Mouse (Mus musculus) induced T-regulatory cell, adult 2 months (primary cell): ENCODE results near the gene Gbf1.
A peak's percentile ranks its signal among the peaks of the same experiment; 100 is the strongest.

ENCODE experiments used
- DNase-seq: peaks from one replicate; pipeline ENCODE4 v3.0.0-alpha.2; 2012; ENCODE audit warnings: low read depth

The Gbf1 gene

DNA sequence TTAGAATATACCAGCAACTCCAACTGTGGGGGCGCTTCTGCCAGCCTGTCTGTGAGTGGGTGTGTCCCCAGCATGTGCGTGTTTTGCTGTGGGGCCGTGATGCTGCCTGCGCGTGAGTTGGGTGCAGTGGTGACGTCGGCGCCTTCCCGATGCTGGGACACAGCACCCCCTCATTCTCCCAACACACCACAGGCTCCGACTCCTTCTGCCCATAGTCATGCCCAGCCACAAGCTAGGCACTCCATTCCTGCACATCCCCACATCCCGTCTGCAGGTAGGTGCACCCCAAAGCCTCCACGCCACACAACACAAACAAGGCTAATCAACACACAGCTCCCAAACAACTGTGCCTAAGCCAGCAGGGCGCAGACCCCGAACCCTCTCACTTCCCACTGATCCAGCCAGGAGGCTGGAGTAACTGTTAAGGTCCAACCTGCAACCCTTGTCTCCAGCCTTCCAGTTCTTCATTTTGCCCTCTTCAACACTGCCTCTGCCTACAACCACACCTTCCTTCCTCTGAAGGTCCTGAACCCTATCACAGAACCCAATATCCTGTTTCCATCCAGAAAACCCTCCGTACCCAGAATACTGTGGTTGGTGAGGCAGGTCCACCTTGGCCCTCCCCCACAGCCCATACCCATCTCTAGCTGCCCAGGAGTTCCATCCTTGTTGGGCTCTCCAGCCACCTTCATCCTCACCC, 164.7 kb downstream of the Gbf1 start:
- DNase-seq = peak; percentile 53

DNA sequence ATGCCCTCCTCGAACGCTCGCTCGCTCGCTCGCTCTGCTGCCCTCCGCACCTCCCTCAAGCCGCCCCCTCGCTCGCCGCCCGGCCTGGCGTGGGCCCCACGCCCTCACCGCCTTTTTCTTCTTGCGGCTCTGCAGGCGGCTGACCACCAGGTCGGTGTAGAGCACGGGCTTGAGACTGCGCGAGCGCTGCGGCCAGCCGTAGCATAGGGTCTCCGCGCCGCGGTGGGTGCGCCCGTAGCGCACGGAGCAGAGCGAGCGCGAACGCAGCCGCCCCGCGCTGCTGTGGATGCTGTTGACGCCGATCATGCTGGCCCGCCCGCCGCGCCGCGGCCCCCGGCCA, 165.2 kb downstream of the Gbf1 start:
- no peak for DNase-seq

DNA sequence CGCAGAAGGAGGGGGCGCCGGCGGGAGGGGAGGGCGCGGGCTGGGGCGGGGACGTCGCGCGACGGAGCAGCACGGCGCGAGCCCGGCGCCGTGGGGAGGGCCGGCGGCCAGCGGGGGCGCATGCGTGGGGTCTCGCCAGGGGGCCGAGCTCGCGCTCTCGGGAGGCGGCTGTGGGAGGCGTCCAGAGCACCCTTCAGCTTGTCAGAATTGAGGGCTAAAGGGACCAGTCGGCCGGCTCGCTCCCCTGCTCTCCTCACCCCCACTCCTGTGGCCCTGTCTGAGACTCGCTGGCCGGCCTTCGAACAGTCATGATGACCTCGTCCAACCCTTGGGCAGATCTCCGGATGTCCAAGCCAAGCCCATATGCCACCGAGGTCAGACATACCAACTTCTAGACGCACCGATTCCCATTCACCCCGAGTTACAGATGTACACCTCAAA, 165.7 kb downstream of the Gbf1 start:
- no peak for DNase-seq

DNA sequence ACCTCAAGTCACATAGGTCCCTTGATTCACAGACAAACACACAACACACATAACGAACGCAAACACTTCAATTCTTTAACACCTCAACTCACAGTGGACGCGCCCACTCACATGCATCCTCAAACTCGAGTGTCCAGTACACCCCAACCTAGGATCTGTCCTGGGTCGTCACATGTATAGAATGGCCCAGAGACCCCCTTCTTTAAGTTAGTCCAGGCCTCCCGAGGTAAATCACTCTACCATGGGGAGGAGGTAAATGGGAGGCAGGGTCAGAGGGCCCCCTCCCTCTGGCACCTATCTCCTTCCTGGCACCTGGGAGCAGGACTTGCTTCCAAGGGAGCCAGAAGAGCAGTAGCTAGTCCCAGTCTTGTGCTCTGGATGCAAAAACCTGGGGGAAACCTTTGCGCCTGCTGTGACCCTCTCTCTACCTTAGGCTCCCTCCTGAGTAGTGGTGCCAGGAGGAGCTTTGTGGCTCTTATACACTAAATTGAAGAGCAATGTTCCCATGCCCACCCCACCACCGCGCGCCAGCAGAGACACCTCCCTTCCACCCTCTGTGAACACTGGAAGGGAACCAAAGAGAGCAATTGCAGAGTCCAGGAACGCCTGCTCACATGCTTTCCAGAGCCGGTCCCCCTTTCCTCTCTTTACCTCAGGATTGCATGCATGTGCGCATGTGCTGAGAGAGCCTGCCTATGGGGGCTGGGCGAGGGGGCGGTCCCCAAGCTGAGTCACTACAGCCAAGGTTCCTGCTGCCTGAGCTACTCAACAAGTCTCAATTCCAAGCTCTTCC, 166.5 kb downstream of the Gbf1 start:
- DNase-seq = peak; percentile 43

DNA sequence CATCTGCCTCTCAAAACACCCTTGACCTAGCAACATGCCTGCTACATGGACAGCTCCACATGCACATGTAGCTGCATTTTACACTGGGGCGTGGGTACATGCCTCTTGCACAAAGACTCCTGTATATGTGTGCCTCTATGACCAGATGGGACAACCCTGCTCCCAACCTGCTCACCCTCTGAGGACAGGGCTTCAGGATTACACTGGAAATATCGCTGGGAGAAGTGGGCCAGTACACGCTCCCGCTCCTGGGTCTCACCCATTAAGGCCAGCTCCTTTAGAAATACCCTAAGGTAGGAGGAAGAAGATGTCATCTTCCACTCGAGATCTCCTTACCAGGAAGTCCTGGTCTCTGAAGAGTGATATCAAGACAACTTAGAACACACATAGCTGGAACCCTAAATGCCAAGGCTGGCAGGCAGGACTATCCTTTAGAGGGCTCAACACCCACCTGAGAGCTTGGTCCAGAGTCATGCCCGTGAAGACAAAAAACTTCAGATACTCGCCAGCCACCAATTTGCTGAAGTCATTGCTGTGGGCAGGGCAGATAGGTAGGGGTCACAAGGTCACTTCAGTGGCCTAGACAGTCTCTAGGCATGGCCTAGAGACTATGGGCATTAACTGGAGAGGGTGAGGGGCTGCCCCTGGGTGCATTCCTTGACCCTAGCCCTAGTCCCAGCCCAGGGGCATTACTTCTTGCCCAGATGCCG, 167.9 kb downstream of the Gbf1 start:
- DNase-seq = no peak

DNA sequence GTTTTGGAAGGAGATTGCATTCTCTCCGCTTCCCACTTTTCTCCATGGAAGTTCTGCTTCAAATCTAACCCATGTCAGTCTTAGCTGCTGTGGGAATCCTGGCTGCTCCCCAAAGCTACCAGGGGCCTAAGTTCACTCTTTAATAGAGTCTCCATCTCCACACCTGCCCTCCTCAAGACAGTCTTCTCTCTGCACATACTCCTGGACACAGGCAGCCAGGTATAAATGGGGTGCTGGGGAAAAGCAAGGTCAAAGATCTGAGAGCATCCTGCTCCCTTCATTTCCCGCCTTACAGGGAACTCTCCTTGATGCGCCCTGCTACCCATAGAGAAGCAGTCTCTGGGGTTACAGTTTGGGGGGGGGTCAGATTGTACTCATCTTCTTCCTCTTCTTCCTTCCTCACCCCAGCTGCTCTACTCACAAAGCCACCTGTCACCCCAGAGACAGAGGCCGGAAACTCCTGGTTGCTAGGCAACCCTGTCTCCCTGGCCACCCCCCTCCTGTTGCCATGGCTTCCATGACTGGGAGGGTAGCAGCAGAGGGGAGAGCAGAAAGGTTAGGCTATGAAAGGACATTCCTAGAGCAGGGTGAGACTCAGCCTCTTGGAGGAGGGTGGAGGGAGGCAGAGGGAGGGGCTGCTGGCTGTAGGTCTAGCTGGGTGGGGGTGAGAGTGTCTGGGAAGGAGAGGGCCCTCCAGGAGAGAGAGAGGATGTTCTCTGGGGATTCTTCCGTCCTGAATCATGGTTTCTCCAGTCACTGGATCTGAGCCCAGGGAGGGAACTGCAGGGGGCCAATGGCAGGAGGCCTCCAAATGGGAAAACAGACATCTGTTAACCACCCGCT, 169.0 kb downstream of the Gbf1 start:
- peak; percentile 74 for DNase-seq

DNA sequence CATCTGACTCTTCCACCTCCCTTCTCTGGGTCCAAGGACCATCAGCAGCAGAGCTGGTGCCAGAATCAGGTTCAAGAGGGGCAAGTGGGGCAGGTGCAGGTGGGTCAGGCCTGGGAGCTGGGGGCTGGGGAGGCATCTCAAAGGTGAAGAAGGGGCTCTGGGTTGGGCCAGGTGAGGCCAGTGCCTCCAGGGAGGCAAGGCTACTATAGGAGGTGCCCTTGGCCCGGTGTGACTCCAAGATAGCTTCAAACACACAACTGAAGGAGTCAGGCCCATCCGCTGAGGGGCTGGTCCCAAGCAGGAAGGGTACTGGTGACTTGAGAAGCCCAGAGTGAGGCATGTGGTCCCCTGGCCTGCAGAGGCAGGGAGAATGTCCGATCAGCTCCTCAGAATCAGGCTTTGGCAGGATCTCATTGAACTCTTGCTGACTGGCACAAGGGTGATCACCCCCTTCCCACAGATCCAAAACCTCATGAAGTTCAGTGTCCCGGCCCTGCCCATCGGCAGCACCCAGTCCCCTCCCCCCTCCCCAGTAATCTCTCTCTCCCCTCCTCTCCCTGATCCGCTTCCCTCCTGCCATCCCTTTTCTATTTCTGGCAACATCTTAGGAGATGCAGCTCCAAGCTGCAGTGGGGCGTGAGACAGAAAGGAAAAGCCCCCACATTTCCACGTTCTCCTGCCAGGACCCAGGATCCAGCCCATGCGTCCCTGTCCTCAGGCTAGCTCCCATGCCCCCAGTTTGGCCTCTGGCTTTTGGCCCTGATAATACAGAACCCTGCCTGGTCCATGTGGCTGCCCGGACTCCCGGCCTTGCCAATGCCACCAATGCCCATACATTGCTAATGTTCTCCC, 170.1 kb downstream of the Gbf1 start:
- no peak for DNase-seq

DNA sequence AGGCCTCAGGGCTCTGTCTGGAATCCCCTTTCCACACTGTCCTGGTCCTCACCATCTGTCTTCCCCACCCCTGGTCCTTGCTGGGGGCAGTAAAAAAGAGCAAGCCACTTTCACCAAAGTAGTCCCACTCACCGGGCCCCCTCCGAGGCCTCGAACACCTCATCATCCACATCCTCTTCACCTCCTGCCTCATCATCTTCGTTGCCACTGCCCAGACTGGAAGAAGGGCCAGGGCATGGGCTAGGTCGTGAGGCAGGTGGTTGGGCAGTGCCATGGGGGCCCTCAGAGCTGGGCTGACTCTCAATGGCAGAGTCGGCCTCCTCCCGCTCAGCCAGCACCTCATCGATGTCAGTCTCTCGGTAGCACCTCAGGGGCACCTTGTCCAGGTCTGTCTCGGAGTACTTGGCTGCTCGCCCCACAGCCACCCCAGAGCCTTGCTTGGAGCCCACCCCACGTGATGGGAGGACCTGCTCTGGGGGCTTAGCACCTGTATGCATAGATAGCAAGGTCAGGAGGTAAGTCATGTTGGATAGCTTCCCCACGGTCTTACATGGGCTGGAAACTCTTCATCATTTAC, 170.8 kb downstream of the Gbf1 start:
- DNase-seq = no peak

DNA sequence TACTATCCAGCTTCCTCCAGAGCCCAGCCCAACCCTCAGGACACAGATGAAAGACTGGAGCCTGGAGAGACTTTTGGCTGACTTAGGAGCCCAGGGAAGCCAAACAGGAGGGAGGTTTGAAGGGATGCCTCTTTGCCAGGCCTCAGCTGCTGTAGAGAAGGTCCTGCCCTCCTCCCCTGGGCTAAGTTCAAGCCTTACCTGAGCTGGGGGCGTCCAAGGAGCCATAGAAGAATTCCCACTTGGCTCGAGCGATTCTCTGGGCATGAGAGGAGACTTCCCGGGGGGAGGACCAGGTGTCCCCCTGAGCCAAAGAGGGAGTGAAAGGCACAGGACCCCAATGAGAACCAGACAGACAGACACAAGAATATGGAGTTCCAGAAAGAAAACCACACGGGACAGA, 171.4 kb downstream of the Gbf1 start:
- no peak for DNase-seq

DNA sequence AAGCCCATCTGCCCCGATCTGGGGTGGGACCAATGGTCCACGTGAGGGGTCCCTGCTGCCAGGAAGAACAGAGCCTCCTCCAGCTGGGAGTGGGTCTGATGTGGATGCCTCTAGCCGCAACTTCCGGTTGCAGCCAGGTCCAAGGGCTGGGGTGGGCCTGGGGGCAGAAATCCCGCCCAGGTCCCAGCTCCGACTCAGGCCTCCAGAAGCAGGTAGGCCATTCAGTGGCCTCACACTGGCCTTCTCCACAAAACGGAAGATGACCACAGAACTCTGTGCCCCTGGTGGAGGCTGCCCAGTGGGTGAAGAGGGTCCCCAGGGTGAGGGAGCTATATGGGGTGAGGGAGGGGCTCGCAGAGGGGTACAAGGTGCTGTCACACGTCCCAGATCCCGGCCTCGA, 172.1 kb downstream of the Gbf1 start:
- no peak for DNase-seq

DNA sequence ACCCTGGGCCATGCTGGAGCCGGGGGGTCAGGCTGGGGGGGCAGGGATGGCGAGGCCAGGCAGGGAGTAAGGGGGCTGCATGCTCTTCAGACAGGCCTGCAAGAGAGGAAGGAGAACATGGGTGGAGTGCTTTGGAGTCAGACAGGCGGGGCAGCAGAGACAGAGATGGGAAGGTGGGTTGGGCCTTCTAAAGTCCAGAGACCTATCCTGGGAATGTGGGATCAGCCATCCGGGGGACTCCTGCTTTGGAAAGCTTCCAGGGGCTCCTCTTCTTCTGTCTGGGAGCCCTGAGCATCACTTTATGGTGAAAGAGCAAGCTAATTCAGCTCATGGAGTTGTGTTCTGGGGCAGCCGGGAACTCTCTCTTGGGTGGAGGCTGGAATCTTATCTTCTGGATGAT, 172.6 kb downstream of the Gbf1 start:
- no peak for DNase-seq

DNA sequence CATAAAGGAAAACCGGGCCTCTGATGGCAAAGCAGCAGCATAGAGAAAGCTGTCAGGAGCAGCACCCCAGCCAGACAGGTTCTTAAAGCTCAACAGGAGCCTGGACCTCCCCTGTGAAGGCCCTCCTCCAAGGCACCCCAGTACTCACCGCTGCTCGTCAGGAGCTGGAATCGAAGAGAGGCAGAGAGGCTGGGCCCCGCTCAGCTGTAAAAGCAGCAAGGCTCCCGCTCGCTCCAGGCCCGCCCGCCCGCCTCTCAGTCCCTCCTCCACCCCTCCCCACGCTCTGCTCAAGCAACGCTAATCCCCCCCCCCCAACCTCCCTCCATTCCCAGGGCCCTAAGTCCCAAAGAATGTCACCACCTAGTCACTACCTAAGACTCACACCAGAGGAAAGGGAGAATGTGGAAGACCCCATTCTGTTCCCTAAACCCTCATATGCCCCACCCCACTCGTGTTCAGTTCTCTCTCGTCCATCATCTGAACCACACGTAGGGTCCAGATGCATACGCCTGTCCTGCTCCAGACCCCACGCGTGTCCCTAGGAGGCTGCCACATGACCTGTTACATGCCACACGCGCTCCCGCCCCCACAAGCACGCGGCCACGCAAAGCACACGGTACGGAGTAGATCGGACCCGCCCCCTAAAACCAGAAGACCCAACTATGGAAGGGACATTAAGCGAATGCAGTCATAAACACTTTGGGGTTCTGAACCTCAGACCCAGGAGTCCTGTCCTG, 173.9 kb downstream of the Gbf1 start:
- no peak for DNase-seq

DNA sequence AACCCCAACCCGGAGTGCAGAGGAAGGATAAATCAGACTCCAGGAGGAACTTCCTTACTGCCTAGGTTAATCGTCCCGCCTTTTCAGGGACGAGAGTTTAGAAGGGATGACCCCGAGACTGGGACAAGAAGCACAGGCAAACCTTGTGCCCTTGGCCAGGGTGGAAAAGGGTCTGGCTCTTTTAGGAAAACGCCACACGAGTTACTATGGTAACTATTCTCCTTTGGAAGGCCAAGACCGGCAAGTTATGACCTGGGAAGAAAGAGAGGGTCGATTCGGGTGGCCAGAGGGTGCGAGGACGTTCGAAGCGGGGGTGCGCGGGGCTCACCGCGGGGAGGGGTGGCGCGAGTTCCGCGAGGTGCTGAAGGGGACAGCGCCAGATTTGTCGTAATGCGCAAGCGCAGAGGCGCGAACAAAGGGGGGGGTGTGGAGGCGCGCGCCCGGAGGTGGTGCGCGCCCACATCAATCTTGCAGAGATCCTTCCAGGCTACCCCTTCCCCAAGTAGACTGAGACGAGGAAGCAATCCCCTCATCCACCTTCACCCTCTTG, 174.5 kb downstream of the Gbf1 start, which contains the start of gene Psd:
Gene Psd, minus strand, starts transcription at position 401 of the 550 bp plus-strand sequence.
- DNase-seq = peak; percentile 80

DNA sequence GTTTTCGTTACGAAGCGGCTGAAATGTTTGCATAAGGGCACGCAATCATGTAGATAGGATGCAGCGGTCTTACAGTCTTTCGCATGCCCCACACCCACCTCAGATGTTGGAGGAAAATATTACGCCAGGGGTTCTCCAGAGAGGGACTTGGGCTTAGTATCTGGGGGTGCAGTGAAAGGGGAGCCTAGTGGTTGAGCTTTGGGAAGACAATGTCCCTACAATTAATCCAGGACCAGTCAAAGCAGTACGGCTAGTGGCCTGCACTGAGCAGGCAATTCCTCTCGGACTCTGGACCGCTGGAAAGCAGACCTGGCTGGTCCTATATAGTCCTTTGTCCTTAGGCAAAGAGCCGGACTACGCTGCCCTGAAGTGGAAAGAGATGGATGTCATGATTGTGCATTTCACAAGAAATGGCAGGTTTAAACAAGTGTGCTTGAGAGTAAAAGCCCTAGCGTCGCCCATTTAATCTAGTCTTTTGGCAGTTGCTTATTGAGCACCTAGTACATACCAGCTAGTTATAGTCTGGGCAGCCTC, 175.3 kb downstream of the Gbf1 start:
- DNase-seq = no peak

DNA sequence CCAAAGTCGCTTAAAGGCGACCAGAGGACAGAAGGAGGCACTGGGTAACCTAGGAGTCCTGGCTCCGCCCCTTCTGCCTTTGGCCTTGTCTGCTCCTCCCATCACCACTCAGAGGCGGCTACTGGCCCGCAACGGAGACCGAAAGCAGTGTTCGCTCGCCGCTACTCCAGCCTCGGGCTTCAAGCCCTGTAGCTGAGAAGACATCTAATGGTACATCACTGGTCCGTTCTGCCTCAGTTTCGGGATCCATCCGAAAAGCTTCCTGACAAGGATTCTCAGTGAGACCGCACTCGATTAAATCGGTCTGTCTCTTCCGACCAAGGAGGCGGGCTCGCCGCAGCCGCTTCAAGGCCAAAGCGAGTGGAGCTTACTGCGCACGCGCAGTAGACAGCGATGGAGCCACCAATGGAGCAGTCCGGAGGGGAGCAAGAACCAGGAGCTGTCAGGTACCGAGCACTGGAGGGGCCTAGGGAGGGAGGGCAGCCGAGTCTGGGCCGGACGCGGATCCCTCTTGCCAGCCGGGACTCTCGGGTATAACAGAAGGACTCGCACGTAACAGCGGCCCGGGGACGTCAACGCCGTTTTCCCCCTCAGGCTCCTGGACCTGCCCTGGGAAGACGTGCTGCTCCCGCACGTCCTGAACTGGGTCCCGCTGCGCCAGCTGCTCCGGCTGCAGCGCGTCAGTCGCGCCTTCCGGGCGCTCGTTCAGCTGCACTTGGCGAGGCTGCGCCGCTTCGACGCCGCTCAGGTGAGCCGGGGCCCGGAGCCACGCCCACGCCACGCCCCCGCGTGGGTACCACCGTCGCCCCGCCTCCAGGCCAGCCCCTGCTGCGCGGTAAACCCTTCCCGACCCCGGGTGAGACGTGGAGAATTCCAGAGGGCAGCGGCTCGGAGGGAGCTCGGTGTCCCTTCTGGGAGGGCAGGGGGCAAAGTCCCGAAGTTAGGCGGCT, 176.0 kb downstream of the Gbf1 start, which contains the start of gene Fbxl15:
Gene Fbxl15, plus strand, starts transcription at position 104 of the 950 bp plus-strand sequence.
- peak; percentile 97 for DNase-seq

DNA sequence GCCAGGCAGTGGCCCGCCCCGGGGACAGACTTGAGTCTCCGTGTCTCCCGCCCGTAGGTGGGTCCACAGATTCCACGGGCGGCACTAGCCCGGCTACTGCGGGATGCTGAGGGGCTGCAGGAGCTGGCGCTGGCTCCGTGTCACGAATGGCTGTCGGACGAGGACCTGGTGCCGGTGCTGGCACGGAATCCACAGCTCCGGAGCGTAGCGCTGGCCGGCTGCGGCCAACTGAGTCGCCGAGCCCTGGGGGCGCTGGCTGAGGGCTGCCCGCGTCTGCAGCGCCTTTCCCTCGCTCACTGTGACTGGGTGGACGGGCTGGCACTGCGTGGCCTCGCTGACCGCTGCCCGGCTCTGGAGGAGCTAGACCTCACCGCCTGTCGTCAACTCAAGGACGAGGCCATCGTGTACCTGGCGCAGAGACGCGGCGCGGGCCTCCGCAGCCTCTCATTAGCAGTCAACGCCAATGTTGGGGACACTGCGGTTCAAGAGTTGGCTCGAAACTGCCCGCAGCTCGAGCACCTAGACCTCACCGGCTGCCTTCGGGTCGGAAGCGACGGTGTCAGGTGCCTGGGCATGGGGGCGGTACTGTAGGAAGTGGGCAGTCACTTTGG, 176.8 kb downstream of the Gbf1 start:
- DNase-seq = peak; percentile 67

DNA sequence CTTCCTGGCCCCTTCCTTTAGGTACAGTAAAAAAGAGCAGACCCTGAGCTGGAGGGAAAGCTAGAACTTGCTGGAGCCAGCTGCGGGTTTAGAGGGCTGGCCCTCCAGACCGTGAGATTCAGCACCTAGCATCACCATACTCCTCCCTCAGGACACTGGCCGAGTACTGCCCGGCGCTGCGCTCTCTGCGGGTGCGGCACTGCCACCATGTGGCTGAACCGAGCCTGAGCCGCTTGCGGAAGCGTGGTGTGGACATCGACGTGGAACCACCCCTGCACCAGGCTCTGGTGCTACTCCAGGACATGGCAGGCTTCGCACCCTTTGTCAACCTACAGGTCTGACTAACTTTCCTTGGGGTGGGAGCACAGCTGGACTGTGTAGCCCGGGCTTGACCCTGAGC, 177.6 kb downstream of the Gbf1 start:
- DNase-seq = peak; percentile 74

DNA sequence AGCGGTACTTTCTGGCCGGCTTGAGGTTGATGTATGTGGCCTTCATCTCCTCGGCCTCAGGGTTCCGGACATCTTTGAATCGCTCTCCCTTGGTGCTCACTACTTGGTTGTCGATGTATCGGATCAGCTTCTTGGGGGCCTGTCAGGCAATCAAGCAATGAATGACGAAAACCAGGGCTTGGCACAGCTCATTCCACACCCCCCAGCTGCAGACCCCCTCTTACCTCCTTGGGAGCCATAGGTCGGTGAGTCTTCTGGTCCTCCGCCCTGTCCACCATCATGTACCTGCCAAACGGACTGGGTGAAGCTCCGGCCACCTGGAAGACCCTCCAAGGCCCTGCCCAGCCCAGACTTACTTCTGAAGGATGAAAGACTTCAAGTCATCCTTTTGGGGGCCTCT, 178.4 kb downstream of the Gbf1 start:
- DNase-seq = no peak
